Mouse (Mus musculus): ENCODE measurements around the gene Tmem218. TPM values are rescaled to one million over a fixed set of nuclear protein-coding genes. Genes with fewer than 3 reads are reported as not detected.

The Tmem218 gene
- total RNA-seq, 2 experiments from 2014 or later = 10.3 to 11.6 TPM

- Histone ChIP-seq H3K4me3 (no peak overlapping the region), H3K27ac (no peak overlapping the region)
- intact Hi-C loops (cut with DNase I) = loop anchor here (2.0 kb wide), 1 partner anchor 262 kb away; no protein-coding TSS in a partner anchor
- no peak for TF ChIP-seq CTCF (IDR thresholded peaks at IDR 0.05)
- no peak for DNase-seq (ENCODE audit: extremely low spot score in 1 of 2, low spot score in 2 of 2)
These were observed 24.5 kb downstream of the Tmem218 start for GRCm38 (mm10) chr9:37232201-37233195.

GRCm38 (mm10) chr9:37235951-37236737, 28.1 kb downstream of the Tmem218 start:
- Histone ChIP-seq H3K27ac (no peak overlapping the region), H3K4me3 (no peak overlapping the region)
- DNase-seq (ENCODE audit: extremely low spot score in 1 of 2, low spot score in 2 of 2) = no peak
- no peak for TF ChIP-seq CTCF (IDR thresholded peaks at IDR 0.05)
- intact Hi-C loops (cut with DNase I) = no loop called here

GRCm38 (mm10) chr9:37242764-37243163, 34.7 kb downstream of the Tmem218 start:
- intact Hi-C loops (cut with DNase I) = no loop called here
- DNase-seq (ENCODE audit: extremely low spot score in 1 of 2, low spot score in 2 of 2) = no peak
- H3K27ac ChIP-seq = no peak overlapping the region
- TF ChIP-seq CTCF (IDR thresholded peaks at IDR 0.05) = no peak
- H3K4me3 ChIP-seq = no peak overlapping the region

GRCm38 (mm10) chr9:37244600-37244999, 36.6 kb downstream of the Tmem218 start:
- DNase-seq (ENCODE audit: extremely low spot score in 1 of 2, low spot score in 2 of 2) = no peak
- Histone ChIP-seq H3K4me3 (no peak overlapping the region), H3K27ac (no peak overlapping the region)
- intact Hi-C loops (cut with DNase I) = no loop called here
- TF ChIP-seq CTCF (IDR thresholded peaks at IDR 0.05) = no peak

GRCm38 (mm10) chr9:37245404-37245803, 37.4 kb downstream of the Tmem218 start:
- DNase-seq (ENCODE audit: extremely low spot score in 1 of 2, low spot score in 2 of 2) = no peak
- H3K4me3 ChIP-seq = no peak overlapping the region
- H3K27ac ChIP-seq = no peak overlapping the region
- no peak for TF ChIP-seq CTCF (IDR thresholded peaks at IDR 0.05)
- intact Hi-C loops (cut with DNase I) = no loop called here

- Histone ChIP-seq H3K4me3 (no peak overlapping the region), H3K27ac (no peak overlapping the region)
- intact Hi-C loops (cut with DNase I) = no loop called here
- no peak for TF ChIP-seq CTCF (IDR thresholded peaks at IDR 0.05)
- DNase-seq (ENCODE audit: extremely low spot score in 1 of 2, low spot score in 2 of 2) = no peak
These were observed 37.8 kb downstream of the Tmem218 start for GRCm38 (mm10) chr9:37245810-37246209.

GRCm38 (mm10) chr9:37247429-37247828, 39.4 kb downstream of the Tmem218 start:
- DNase-seq (ENCODE audit: extremely low spot score in 1 of 2, low spot score in 2 of 2) = no peak
- TF ChIP-seq CTCF (IDR thresholded peaks at IDR 0.05) = no peak
- no peak overlapping the region for H3K4me3 ChIP-seq
- intact Hi-C loops (cut with DNase I) = no loop called here
- no peak overlapping the region for H3K27ac ChIP-seq

- TF ChIP-seq CTCF (IDR thresholded peaks at IDR 0.05) = no peak
- Histone ChIP-seq H3K27ac (no peak overlapping the region), H3K4me3 (no peak overlapping the region)
- intact Hi-C loops (cut with DNase I) = no loop called here
- no peak for DNase-seq (ENCODE audit: extremely low spot score in 1 of 2, low spot score in 2 of 2)
These were observed 40.4 kb downstream of the Tmem218 start for GRCm38 (mm10) chr9:37248381-37248906.

- Histone ChIP-seq H3K4me3 (no peak overlapping the region), H3K27ac (no peak overlapping the region)
- no peak for DNase-seq (ENCODE audit: extremely low spot score in 1 of 2, low spot score in 2 of 2)
- intact Hi-C loops (cut with DNase I) = no loop called here
- TF ChIP-seq CTCF (IDR thresholded peaks at IDR 0.05) = no peak
These were observed 42.0 kb downstream of the Tmem218 start for GRCm38 (mm10) chr9:37249976-37250375.

- H3K4me3 ChIP-seq = no peak overlapping the region
- intact Hi-C loops (cut with DNase I) = no loop called here
- DNase-seq (ENCODE audit: extremely low spot score in 1 of 2, low spot score in 2 of 2) = no peak
- no peak overlapping the region for H3K27ac ChIP-seq
- no peak for TF ChIP-seq CTCF (IDR thresholded peaks at IDR 0.05)
These were observed 42.6 kb downstream of the Tmem218 start for GRCm38 (mm10) chr9:37250631-37251030.

GRCm38 (mm10) chr9:37254531-37255110, 46.6 kb downstream of the Tmem218 start:
- no peak for DNase-seq (ENCODE audit: extremely low spot score in 1 of 2, low spot score in 2 of 2)
- intact Hi-C loops (cut with DNase I) = loop anchor here (5.0 kb wide), 1 partner anchor 73 kb away; no protein-coding TSS in a partner anchor

More at GRCm38 (mm10) chr9:37254531-37255110, 46.6 kb downstream of the Tmem218 start:
- Histone ChIP-seq H3K27ac (no peak overlapping the region), H3K4me3 (peak overlapping the region; percentile 46)
- no peak for TF ChIP-seq CTCF (IDR thresholded peaks at IDR 0.05)

Data from left cerebral cortex, adult 2 months (tissue).